Mouse (Mus musculus) thymus, postnatal 4 days (tissue): ENCODE data around the gene Agfg1.

ENCODE experiments used
- DNase-seq: peaks from one replicate; pipeline ENCODE4 v3.0.0; 2021

Gene Agfg1

DNA sequence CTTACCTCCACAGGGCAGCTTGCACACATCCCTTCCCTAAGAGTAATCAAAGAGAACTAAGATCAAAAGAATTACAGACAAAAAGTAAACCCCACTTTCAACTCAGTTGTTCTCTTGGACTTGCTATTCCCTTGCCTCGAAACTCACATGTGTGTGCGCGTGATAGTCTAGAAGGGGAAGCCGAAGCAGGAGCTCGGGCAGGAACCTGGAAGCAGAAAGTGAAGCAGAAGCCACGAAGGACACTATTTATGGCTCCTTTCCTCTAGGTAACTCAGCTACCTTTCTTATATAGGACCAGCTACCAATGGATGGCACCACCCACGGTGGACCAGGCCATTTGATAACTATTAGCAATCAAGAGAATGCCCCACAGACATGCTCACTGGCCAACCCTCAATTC, 13.5 kb upstream of the Agfg1 start:
- no peak for DNase-seq

DNA sequence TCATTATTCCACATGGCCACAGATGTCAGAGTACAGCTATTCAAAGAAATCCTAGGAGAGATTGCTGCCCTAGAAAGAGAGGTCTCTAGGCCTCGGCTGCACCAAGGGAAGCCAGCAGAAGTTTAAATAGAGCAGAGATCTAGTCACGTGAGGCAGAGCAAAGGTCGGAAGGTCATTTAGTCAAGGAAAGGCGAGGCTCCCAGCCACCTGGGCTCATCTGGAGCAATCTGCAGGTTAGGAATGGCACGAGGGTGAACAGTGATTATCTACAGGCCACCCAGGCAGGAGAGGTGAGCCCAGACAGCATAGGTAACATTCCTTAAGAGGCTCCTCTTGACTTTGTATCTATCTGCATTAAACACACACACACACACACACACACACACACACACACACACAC, 12.4 kb upstream of the Agfg1 start:
- no peak for DNase-seq

DNA sequence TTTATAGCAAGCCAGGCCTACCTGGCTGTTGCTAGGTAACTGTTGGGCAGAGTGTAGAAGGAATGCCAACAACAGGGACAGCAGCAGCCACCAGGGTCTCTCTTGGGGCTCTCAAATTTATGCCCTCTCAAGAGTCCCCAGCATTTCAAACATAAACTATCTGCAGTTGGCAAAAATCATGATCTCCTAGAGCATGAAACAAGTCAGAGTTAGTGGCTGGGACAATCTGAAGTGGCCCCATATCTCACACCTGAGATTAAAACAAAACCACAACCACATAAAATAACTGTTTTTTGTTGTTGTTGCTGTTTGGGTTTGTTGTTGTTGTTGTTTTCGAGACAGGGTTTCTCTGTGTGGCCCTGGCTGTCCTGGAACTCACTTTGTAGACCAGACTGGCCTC, 8.5 kb upstream of the Agfg1 start:
- DNase-seq = no peak

GRCm38 (mm10) chr1:82831547-82832240, 7.6 kb upstream of the Agfg1 start:
- DNase-seq = no peak

GRCm38 (mm10) chr1:82832495-82833021, 6.7 kb upstream of the Agfg1 start:
- peak; percentile 46 for DNase-seq

DNA sequence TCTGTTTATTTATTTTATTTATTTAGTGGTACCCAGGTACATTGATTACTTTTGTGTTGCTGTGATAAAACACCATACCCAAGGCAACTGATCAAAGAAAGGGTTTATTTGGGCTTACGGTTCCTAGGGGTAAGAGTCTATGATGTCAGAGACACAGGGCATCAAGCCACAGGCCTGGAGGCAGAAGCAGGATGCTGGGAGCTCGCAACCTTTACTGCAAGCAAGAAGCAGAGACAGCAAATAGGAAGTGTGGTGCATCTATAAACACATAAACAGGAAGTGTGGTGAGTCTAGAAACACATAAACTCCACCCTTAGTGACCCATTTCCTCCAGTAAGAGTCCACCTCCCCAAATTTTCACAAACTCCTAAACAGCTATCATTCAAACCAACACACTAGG, 5.8 kb upstream of the Agfg1 start:
- DNase-seq = no peak

DNA sequence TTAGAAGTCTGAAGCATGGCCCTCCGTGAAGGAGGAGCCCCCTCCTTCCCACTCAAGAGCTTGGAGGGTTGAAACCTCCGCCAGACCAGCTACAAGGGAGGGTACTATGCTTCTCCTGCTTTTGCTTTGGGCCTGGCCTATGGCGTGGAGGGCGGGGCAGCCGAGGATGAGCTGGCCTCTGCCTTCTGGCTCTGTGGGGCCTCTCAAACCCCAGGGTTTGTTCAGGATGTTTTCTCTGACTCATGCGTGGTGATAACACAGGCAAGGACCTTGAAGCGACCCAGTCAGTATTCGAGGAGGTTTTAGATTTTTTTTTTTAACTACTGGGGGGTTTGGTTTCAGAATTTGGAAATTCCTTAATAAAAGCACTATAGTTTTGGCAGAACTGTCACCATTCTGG, 4.7 kb upstream of the Agfg1 start:
- DNase-seq = no peak

DNA sequence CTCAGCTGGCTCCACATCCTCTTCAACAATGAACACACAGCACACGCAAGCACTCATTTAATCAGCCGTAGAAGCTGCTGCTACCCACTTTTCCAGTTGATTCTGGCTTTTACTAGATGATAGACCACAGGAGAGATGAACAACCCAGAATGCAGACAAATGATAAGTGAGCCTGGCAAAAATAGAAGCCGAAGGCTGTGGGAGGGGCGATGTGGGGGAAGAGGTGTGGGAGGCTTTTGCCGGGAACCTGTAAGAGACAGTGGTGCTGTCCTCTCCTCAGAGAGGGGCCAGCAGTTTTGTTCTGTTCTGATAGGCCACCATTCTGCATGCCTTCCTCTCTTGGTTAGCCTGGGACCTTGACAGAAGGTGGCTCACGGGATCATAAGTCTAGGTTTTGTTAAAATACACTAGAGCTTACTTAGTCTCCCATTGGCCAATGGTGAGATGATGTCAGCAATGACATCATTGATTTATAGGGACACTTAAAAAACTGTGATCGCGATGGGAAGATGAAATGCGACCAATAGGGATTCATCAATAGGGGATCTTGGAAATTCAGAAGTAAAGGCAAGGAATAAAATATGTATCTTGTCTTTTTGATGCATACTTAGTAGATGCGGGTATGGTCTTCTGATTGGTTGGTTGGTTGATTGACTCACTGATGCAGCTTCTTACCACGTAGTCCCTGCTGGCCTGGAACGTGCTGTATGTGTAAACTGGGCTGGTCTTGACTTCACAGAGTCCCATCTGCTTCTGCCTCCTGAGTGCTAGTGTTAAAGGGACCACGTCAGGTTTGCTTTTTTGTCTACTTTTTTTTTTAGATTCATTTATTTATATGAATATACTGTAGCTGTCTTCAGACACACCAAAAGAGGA, 2.7 kb upstream of the Agfg1 start:
- DNase-seq = no peak

- DNase-seq = no peak
These were observed 1.7 kb upstream of the Agfg1 start for GRCm38 (mm10) chr1:82837579-82837978.

DNA sequence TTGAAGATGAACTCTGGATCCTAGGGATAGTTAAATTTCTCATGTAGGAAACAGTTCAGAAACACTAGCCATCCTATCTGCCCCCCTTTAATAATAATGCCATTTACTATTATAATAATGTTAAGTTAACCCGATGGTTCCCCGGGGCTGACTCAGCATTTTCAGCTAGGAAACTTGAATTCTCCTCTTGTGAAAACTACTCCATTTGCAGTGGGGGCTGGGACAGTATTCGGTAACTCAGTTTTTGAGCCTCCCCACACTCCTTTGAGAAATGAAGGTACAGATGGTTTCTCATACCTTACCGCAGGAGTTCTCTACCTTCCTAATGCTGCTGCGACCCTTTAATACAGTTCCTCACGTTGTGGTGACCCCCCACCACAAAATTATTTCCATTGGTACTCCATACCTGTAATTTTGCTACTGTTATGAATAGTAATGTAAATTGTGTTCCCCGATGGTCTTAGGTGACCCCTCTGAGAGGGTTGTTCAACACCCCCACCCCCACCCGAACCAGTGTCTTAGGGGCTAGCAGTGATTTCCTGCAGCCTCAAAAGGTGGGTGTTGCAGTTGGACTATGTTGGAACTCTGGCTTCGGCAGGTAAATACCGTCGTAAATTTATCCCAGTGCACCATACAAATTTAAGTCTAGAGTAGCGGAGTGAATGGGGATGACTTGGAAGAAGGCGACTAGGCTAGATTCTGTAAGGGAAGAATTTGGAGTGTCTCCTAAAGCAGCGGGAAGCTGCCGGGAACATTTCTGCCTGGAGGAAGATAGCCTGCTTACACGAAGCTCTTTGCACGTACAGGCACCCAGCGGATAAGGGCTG, 601 bp upstream of the Agfg1 start:
- no peak for DNase-seq

DNA sequence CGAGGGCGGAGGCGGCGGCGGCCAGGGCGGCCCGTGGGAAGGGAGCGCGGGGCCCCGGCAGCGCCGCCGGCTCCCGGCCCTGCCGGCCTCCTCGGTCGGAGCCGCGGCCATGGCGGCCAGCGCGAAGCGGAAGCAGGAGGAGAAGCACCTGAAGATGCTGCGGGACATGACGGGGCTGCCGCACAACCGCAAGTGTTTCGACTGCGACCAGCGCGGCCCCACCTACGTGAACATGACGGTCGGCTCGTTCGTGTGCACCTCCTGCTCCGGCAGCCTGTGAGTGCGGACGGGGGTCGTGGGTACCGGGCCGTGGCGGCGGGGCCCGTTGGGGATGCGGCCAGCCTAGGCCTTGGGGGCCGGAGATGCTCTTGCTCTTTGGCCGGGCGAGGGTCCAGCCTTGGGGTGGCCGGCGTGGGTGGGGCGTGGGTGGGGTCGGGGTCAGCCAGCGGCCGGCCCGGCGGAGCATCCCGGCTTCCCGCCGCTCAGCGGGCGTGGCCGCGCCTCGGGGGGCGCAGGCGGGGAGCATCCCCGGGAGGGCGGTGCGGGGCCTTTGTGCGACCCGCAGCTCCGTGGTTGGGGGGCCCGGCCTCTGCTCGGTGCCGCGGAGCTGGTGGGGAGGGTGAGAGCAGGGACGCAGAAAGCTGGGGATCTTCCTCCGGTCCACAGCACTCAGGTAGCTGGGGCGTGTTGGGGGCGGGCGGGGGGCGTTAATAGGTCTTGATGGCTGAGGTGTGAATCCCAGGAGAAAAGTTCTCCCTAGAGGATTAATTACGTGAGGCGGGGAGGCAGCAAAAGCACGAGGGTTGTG, 535 bp downstream of the Agfg1 start:
- peak; percentile 61 for DNase-seq

DNA sequence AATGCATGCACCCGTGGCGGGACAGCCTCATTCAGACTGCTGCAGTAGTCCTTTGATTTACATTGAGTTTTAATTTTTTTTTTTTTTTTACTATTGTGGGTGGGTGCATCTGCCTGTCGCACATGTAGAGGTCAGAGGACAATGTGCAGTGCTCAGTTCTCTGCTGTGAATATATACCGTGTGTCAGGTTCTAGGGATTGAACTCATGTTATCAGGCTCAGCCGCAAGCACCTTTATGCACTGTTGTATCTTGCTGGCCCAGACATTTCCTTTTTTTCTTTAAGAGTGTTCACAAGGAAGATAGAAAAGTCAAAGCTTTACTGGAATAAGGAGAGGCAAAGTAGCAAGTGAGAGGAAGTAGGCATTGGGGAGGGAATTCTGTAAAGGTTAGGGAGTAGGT, 16.4 kb downstream of the Agfg1 start:
- DNase-seq = no peak

GRCm38 (mm10) chr1:82858236-82858635, 19.0 kb downstream of the Agfg1 start:
- DNase-seq = no peak

DNA sequence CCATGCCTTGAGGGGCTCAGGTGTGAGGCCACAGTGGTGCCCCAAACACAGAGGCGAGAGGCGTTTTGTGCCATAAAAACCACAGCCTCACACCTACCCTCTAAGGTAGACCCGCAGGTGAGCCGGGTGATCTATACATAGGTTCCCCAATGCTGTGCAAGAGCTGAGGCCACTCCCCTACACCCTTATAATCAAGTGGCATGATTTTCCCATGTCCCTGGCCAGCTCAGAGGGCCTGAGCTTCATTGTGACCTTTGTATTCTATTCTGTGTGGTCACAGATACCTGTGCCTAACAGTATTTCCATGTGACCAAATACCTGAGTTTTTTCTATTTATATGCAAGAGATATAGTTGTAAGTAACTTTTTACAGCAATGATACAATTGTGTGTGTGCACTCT, 21.1 kb downstream of the Agfg1 start:
- DNase-seq = no peak

- no peak for DNase-seq
These were observed 30.9 kb downstream of the Agfg1 start for GRCm38 (mm10) chr1:82870202-82870601.

DNA sequence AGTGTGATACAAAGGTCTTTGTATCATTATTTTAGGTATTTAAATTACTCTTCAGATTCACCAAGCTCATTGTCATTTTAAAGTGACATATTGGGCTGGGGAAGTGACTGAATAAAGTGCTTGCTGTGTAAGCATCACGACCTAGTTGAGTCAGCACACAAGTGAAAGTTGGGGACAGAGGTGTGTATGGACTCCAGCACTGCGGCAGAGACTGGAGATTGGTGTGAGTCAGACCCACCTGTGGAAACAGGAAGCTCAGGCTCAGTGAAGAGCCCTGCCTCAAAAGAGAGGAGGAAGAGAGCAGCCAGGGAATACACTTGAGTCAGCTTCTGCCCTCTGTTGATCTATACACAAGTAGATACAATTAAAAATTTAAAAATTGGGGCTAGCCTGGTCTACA, 39.9 kb downstream of the Agfg1 start:
- DNase-seq = no peak

DNA sequence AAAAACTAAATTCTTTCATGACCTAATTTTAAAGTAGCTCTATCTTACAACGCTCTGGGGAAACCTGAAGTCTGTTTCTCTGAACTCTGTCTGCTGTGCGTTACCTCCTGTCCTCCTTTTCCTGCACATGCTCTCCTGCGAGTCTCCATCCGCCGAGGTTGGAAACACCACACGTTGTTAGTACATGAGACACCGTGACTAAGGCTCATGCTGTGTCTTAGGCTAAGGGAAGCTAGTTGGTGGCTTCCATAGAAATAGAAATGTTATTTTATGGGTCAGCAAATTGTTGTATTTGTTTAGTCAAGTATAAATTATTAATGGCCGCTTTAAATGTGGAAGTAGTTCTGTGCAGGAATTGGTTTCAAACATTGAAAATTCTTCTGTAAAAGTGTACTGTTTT, 40.9 kb downstream of the Agfg1 start:
- no peak for DNase-seq

DNA sequence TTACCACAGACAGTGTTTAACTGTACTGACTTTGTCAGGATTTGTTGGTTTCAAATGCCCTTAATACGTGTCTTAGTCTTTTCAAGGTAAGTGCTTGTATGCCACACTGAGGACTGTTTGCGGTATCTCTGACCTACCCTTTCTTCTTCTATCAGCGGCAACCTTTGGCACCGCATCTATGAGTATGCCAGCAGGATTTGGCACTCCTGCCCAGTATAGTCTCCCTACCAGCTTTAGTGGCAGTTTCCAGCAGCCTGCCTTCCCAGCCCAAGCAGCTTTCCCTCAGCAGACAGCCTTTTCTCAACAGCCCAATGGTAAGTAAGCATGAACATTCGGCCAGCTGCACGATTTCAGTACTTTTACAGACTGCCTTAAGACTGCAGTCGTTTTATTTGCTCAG, 54.0 kb downstream of the Agfg1 start:
- no peak for DNase-seq

DNA sequence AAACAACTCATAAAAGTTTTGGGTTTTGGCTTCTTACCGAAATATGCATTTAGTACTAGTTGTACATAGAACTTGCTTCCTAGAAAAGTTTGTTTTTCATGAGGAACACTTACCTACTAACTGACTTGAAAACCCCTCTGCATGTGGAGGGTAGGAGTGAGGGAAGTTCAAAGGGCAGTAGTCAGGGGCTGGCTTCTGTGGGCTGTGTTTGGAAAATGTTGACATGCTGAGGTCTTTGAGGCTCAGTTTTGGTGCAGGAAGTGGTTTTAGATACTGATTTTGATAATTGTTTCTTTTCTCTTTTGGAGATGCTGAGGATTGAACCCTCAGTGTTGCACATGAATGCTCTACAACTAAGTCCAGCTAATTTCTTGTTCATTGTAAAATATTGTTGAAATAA, 61.3 kb downstream of the Agfg1 start:
- DNase-seq = no peak

GRCm38 (mm10) chr1:82901201-82901600, 61.9 kb downstream of the Agfg1 start:
- no peak for DNase-seq

GRCm38 (mm10) chr1:82905886-82906285, 66.6 kb downstream of the Agfg1 start:
- DNase-seq = no peak

- DNase-seq = no peak
These were observed 73.7 kb downstream of the Agfg1 start, which contains the start of gene A030005L19Rik for GRCm38 (mm10) chr1:82913025-82913424. Gene A030005L19Rik (plus strand): TSS chr1:82913325.
